Mouse (Mus musculus) E14TG2a.4 (cell line): ENCODE results near the gene Mbd3.

Experiments used
- CTCF ChIP-seq: conservative IDR thresholded peaks from 2 replicates; pipeline ENCODE4 v1.5.1; 2014; ENCODE audit warnings: low read length
- NANOG ChIP-seq: IDR thresholded peaks from 2 replicates; pipeline ENCODE4 v1.6.1; 2014; ENCODE audit warnings: borderline replicate concordance, low read length, mixed read lengths
- POU5F1 ChIP-seq: IDR thresholded peaks from 2 replicates; pipeline ENCODE4 v1.6.1; 2014; ENCODE audit warnings: low read length, borderline replicate concordance

- no peak for TF ChIP-seq CTCF
- TF ChIP-seq NANOG, result no peak
- TF ChIP-seq POU5F1, result no peak
These were observed 21.9 kb upstream of the Mbd3 start for GRCm38 (mm10) chr10:80421208-80421607.
